Mouse (Mus musculus) c-Kit-positive CD71-positive TER-119-positive erythroid progenitor cells, embryonic 14.5 days (primary cell): ENCODE results near the gene Slc24a2.

Experiments
- DNase-seq: peaks from one replicate; pipeline ENCODE4 v3.0.0-alpha.2; 2013; ENCODE audit warnings: low spot score

Slc24a2 gene

GRCm38 (mm10) chr4:87229960-87230551, at the start of gene Slc24a2:
TSS of gene Slc24a2 (minus strand) at chr4:87230477.
- no peak for DNase-seq

- DNase-seq: no peak
Measured at GRCm38 (mm10) chr4:87274825-87275224, 44.5 kb upstream of the Slc24a2 start.

DNA sequence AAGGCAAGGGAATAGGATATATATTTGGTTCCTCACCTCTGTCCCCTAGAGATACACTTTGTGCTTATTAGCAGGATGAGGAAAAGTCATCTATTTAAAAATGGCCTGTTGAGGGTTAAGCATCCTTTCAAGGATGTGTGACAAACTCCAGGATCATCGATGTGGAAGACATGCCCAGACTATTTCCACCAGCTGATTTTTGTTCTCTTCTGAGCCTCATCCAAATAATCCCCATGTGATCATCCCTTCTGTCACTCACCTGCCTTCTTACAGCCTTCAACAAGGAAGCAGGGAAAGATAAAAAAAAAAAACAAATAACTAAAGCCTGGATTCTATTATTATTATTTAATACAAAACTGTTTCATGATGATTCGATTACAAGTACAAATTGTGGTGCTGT, 44.0 kb upstream of the Slc24a2 start:
- DNase-seq: no peak

GRCm38 (mm10) chr4:87273476-87273875, 43.2 kb upstream of the Slc24a2 start:
- DNase-seq: no peak

GRCm38 (mm10) chr4:87229224-87229959, 885 bp downstream of the Slc24a2 start:
- DNase-seq: no peak

- no peak for DNase-seq
Measured at GRCm38 (mm10) chr4:87221586-87221985, 8.7 kb downstream of the Slc24a2 start.

GRCm38 (mm10) chr4:87218196-87218595, 12.1 kb downstream of the Slc24a2 start:
- no peak for DNase-seq

GRCm38 (mm10) chr4:87211344-87211978, 18.8 kb downstream of the Slc24a2 start:
- no peak for DNase-seq

DNA sequence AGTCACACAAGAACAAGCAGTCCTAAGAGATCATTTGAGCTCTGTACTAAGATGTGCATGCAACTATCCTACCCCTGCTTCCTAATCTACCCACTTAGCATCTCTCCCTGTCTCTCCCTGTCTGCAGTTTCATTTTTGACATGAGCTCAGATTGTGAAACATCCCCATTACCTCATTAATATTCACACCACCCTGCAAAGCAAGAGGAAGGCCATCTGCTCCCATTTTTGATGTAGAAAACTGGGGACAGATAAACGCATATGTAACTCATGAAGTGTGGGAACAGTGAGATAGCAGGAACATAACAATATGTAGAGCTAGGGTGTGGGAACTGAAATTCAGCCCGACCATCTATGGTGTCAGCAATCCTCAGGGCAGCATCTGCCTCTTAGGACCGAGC, 19.7 kb downstream of the Slc24a2 start:
- DNase-seq: no peak

- DNase-seq: no peak
Measured at GRCm38 (mm10) chr4:87202081-87202480, 28.2 kb downstream of the Slc24a2 start.

DNA sequence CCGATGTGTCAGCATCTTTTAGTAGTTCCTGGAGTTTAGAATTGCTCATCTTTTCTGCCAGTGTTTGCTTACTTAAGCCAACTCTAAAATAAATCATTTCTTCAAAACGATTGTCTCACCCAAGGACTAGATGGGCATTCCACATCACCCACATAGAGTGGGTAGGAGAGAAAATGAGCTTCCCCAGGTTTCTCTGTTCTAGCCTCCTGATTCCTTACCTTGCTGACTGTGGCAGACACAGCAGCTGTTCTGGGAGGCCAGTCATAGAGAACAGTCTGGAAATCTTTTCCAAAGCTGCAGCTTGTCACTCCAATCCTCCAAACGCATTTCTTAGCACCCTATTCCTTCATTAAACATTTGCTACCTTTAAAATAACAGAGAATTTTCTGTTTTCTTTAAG, 29.0 kb downstream of the Slc24a2 start:
- no peak for DNase-seq

DNA sequence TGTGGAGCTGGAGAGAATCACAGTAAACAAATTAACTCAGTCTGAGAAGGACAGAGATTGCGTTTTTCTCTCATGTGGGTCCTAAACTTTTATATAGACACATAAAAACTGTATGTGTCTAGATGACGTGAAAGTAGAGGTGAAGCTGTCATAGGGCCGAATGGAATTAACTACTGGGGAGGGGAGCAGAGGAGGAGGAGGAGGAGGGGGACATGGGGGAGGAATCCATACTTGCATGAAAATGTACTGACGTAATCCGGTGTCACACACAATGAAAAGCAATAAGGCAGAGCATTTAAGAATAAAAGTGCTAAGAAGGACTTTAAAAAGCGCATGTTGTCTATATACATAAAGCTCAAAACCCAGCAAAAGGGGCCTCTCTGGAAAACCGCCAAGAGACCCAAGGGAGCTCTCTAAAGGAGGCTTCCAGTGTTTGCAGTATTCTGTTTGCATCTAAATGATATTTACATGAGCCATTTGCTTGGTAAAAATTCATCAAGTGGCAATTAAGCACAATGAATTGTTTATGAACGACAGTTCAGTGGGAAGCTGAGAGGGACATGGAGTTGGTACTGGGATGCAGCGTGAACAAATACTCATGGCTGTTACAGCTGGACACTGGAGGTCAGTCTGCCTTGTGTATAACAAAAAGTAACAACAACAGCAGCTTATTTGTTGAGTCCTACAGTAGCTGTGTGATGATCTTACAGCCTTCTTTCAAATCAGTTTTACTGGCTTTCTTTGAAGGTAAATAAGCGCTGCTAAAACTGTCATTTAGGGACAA, 45.9 kb downstream of the Slc24a2 start:
- DNase-seq: no peak

DNA sequence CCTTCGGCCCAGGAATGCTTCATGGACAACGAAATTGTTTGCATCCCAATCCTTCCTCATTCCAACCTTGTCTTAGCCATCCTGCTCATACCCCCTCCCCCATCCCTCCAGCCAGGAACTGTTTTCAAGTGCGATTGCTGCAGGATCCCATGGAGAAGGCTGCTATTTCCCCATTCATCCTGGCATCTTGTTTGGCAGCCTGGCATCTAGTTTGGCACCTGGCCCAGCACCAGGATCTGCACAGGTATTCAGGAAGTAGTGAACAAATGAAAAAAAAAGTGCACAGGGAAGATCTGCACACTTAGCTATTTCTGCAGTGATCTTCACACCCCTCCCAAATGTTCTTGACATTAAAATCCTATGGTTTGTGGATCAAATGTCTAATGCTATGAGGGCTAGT, 53.2 kb downstream of the Slc24a2 start:
- no peak for DNase-seq

DNA sequence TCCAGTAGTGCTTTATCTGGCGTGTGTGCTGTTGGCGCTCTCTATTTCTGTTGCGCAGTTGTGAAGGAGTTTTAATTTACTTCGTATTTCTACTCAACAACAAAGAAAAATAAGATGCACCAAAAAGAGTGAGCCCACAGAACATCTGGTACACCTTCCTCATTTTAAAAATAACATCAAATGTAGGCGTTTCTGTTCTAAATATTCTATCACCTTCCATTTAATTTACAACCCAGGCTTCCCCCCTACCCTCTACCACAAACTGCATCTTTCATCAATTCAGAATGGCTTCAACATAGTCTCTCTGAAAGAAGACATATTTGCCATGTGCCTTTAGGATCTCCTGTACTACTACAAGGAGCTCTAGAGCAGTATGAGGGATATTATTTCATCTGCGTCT, 66.3 kb downstream of the Slc24a2 start:
- DNase-seq: no peak

- DNase-seq: no peak
Measured at GRCm38 (mm10) chr4:87158053-87158452, 72.2 kb downstream of the Slc24a2 start.

GRCm38 (mm10) chr4:87151990-87152389, 78.3 kb downstream of the Slc24a2 start:
- DNase-seq: no peak

DNA sequence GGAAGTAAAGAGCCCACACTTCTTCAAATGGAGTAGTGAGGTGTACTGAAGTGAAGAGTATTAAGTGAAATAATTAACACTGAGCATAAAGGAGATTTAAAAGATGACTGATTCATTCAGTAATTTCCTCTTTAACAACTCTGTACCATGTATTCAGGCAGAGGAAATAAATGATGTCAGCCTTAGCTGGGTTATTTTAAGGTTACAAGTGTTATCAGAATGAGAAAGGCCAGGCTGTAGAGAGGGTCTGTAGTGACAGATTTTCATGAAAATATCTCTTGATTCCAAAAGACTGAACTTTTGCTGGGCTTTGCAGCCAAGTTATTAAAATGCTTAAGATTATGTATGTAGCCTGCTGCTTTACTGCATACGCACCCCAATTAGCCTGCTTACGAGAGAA, 80.7 kb downstream of the Slc24a2 start:
- no peak for DNase-seq

- DNase-seq: no peak
Measured at GRCm38 (mm10) chr4:87141590-87142365, 88.5 kb downstream of the Slc24a2 start.

- DNase-seq: no peak
Measured at GRCm38 (mm10) chr4:87140901-87141300, 89.4 kb downstream of the Slc24a2 start.

DNA sequence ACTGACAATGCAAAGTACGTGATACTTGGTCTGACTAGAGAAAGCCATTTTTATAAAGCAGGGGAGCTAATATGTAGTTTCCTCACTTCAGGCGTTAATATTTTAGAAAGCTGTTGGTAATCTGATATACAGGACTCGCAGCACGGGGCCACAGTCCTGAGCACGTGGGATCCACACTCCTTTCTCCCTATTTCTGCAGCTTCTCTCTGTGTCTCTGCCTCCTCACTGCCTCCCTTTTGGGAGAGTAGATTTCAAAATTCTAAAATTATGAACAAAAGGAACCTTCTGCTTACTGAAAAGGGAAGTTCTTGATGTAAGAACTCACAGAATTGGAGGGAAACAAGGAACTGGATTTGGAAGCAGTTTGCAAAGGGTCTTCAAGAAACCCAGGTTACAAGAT, 97.8 kb downstream of the Slc24a2 start:
- no peak for DNase-seq

- DNase-seq: no peak
Measured at GRCm38 (mm10) chr4:87126756-87127155, 103.5 kb downstream of the Slc24a2 start.

GRCm38 (mm10) chr4:87119758-87120157, 110.5 kb downstream of the Slc24a2 start:
- no peak for DNase-seq
